Mouse (Mus musculus): ENCODE measurements around the gene Slc35d2.
"Not testable (repeated sequence)": the region's sequence is repeated elsewhere in the genome, so short reads cannot be mapped to it uniquely, and the experiment has no call there.

Gene Slc35d2

DNA sequence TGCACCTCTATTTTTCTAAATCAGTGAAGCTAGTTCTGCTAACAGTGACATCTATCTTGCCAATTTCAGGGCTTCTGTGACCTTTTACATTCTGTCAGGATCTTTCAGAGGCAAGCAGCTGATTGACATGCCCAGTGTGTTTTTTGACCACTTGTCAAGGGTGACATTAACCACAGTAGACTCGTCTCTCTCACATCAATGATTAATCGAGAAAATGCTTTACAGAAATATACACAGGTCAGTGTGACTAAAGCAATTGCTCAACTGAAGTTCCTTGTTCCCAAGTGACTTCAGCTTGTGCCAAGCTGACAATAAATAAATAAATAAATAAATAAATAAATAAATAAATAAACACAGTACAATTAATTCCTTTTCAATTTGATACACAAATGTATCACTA, 76.9 kb downstream of the Slc35d2 start:
- not testable (repeated sequence) for DNase-seq (ENCODE audit: low read depth, low spot score)

DNA sequence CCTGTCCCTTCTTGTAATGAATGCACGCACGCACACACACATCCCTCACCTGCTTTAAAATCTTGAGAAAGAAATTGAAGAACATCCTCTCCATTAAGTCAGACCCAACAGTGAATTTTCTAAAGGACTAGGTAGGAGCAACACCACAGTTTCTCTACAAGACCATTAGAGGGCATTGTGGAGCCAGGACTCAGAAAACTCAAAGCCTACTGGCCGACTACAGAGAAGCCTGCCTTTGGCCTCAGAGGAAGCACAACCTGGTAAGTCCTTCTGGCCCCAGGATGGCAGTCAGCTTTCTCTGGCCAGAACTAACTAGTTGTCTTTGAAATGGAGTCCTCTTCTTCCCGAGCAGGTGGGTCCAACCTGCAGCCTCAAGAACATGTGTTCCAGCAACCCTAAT, 78.3 kb downstream of the Slc35d2 start:
- DNase-seq (ENCODE audit: low read depth, low spot score), result peak; percentile 62

DNA sequence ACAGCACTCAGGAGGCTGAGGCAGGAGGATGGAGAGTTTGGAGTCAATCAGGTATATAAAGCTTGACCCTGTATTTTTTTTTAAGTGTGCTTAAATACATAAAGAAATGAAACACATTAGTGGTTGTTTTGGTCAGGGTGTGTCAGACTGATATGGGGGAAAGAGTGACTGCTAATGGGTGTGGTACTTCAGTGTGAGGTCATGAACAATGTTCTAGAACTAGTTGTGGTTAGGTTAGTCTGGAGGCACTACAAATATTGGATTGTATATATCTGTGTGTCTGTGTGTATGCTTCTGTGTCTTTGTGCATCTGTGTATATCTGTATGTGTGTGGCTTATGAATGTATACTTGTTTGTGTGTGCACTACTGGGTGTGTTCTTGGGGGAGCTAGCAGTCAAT, 79.6 kb downstream of the Slc35d2 start:
- DNase-seq (ENCODE audit: low read depth, low spot score), result no peak

DNA sequence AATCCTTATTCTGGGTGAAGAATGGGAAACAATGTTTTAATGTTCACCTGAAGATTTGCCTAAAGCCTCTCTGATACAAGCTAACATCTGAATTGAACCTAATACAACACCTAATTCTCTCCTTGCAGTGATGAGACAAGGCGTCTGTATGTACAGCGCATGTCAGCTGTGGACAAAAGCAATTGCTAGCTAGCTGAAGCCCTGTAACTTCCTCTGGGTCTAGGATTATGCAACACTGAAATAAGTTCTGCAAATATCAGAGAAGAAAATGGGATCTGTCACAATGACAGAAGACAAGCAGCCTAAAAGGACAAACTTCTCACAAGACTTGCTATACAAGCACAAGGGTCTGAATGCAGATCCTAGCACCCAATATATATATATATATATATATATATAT, 80.7 kb downstream of the Slc35d2 start:
- DNase-seq (ENCODE audit: low read depth, low spot score), result no peak

Measured in R1 (cell line).